Mouse (Mus musculus): ENCODE measurements around the gene Fads6. TPM values are rescaled to one million over a fixed set of nuclear protein-coding genes. Genes with fewer than 3 reads are reported as not detected.

Gene Fads6
- polyA plus RNA-seq, 1 experiment from 2014 or later: 3.2 TPM

- H3K4me3 ChIP-seq (ENCODE audit: low read depth, low read length): no peak overlapping the region
- no peak overlapping the region for H3K4me2 ChIP-seq
- H3K27ac ChIP-seq (ENCODE audit: low read depth, low read length): no peak overlapping the region
- no peaks in the 10 kb centered on the region; the same call in 1 of the 2 replicates for H3K36me3 ChIP-seq (ENCODE audit: control insufficient read depth, insufficient read depth, low read length)
- no peak overlapping the region for H3K9ac ChIP-seq (ENCODE audit: low read depth, low read length)
- DNase-seq (ENCODE audit: low spot score) (no peak), ATAC-seq (replicated peaks; ENCODE audit: low FRiP score) (no peak)
- 80% methylated on average over 9 of the region's 9 CpGs for WGBS
- H3K27me3 ChIP-seq (replicated peaks; ENCODE audit: control insufficient read depth, insufficient read depth, low read length): peaks cover 26% of the 10 kb centered on the region
- peaks cover 24% of the 10 kb centered on the region for H3K4me1 ChIP-seq (replicated peaks; ENCODE audit: control insufficient read depth, insufficient read depth, low read length)
- H3K9me3 ChIP-seq (ENCODE audit: control insufficient read depth, low read length): no peaks in the 10 kb centered on the region
Observed at GRCm38 (mm10) chr11:115271052-115271451, 26.4 kb downstream of the Fads6 start.

GRCm38 (mm10) chr11:115270148-115270861 lies 27.2 kb downstream of the Fads6 start:
- Histone ChIP-seq H3K27me3 (replicated peaks; ENCODE audit: control insufficient read depth, insufficient read depth, low read length) (peaks cover 33% of the 10 kb centered on the region), H3K27ac (ENCODE audit: low read depth, low read length) (no peak overlapping the region), H3K9me3 (ENCODE audit: control insufficient read depth, low read length) (no peaks in the 10 kb centered on the region), H3K9ac (ENCODE audit: low read depth, low read length) (no peak overlapping the region), H3K4me2 (no peak overlapping the region), H3K4me3 (ENCODE audit: low read depth, low read length) (no peak overlapping the region), H3K4me1 (replicated peaks; ENCODE audit: control insufficient read depth, insufficient read depth, low read length) (peaks cover 17% of the 10 kb centered on the region), H3K36me3 (ENCODE audit: control insufficient read depth, insufficient read depth, low read length) (no peaks in the 10 kb centered on the region; the same call in 1 of the 2 replicates)
- peak; percentile 77 for DNase-seq (ENCODE audit: low spot score)
- ATAC-seq (replicated peaks; ENCODE audit: low FRiP score): no peak
- whole genome bisulfite sequencing: 42% methylated on average over 19 of the region's 19 CpGs

GRCm38 (mm10) chr11:115269330-115270066 lies 28.0 kb downstream of the Fads6 start:
- H3K27ac ChIP-seq (ENCODE audit: low read depth, low read length): no peak overlapping the region
- peaks cover 14% of the 10 kb centered on the region; the same call in 1 of the 2 replicates for H3K4me1 ChIP-seq (replicated peaks; ENCODE audit: control insufficient read depth, insufficient read depth, low read length)
- H3K27me3 ChIP-seq (replicated peaks; ENCODE audit: control insufficient read depth, insufficient read depth, low read length): peaks cover 41% of the 10 kb centered on the region
- no peak overlapping the region for H3K4me2 ChIP-seq
- 87% methylated on average over 27 of the region's 27 CpGs for WGBS
- ATAC-seq (replicated peaks; ENCODE audit: low FRiP score) (no peak), DNase-seq (ENCODE audit: low spot score) (no peak)
- no peak overlapping the region for H3K9ac ChIP-seq (ENCODE audit: low read depth, low read length)
- H3K9me3 ChIP-seq (ENCODE audit: control insufficient read depth, low read length): no peaks in the 10 kb centered on the region
- no peak overlapping the region for H3K4me3 ChIP-seq (ENCODE audit: low read depth, low read length)
- no peaks in the 10 kb centered on the region; the same call in 1 of the 2 replicates for H3K36me3 ChIP-seq (ENCODE audit: control insufficient read depth, insufficient read depth, low read length)

GRCm38 (mm10) chr11:115267958-115268357 lies 29.5 kb downstream of the Fads6 start:
- peaks cover 53% of the 10 kb centered on the region for H3K27me3 ChIP-seq (replicated peaks; ENCODE audit: control insufficient read depth, insufficient read depth, low read length)
- H3K9me3 ChIP-seq (ENCODE audit: control insufficient read depth, low read length): no peaks in the 10 kb centered on the region
- DNase-seq (ENCODE audit: low spot score) (no peak), ATAC-seq (replicated peaks; ENCODE audit: low FRiP score) (no peak)
- no peak overlapping the region for H3K4me3 ChIP-seq (ENCODE audit: low read depth, low read length)
- H3K36me3 ChIP-seq (ENCODE audit: control insufficient read depth, insufficient read depth, low read length): no peaks in the 10 kb centered on the region; the same call in 1 of the 2 replicates
- H3K4me2 ChIP-seq: no peak overlapping the region
- H3K4me1 ChIP-seq (replicated peaks; ENCODE audit: control insufficient read depth, insufficient read depth, low read length): peaks cover 7% of the 10 kb centered on the region; the same call in 1 of the 2 replicates
- no peak overlapping the region for H3K27ac ChIP-seq (ENCODE audit: low read depth, low read length)
- WGBS: 73% methylated on average over 11 of the region's 11 CpGs
- no peak overlapping the region for H3K9ac ChIP-seq (ENCODE audit: low read depth, low read length)

- Histone ChIP-seq H3K4me1 (replicated peaks; ENCODE audit: control insufficient read depth, insufficient read depth, low read length) (peaks cover 7% of the 10 kb centered on the region; the same call in 1 of the 2 replicates), H3K4me2 (peak within 1 kb of the TSS; percentile 63), H3K4me3 (ENCODE audit: low read depth, low read length) (peak within 1 kb of the TSS; percentile 43), H3K27ac (ENCODE audit: low read depth, low read length) (no peak within 1 kb of the TSS), H3K9me3 (ENCODE audit: control insufficient read depth, low read length) (no peaks in the 10 kb centered on the region), H3K36me3 (ENCODE audit: control insufficient read depth, insufficient read depth, low read length) (no peaks in the 10 kb centered on the region; the same call in 1 of the 2 replicates), H3K27me3 (replicated peaks; ENCODE audit: control insufficient read depth, insufficient read depth, low read length) (peaks cover 60% of the 10 kb centered on the region), H3K9ac (ENCODE audit: low read depth, low read length) (0 out of 2 replicates have a peak within 1 kb of the TSS, but pooled peaks have one; percentile 26)
- ATAC-seq (replicated peaks; ENCODE audit: low FRiP score): no peak
- 7% methylated on average over 46 of the region's 50 CpGs for WGBS
- DNase-seq (ENCODE audit: low spot score): no peak
Observed at GRCm38 (mm10) chr11:115267061-115267883, 30.2 kb downstream of the Fads6 start, which contains the start of gene Grin2c. Grin2c (minus strand) TSS chr11:115267243.

GRCm38 (mm10) chr11:115266400-115266778 lies 31.1 kb downstream of the Fads6 start:
- Histone ChIP-seq H3K27ac (ENCODE audit: low read depth, low read length) (no peak overlapping the region), H3K4me1 (replicated peaks; ENCODE audit: control insufficient read depth, insufficient read depth, low read length) (peaks cover 7% of the 10 kb centered on the region; the same call in 1 of the 2 replicates), H3K9ac (ENCODE audit: low read depth, low read length) (no peak overlapping the region), H3K27me3 (replicated peaks; ENCODE audit: control insufficient read depth, insufficient read depth, low read length) (peaks cover 69% of the 10 kb centered on the region), H3K4me2 (peak overlapping the region; percentile 63), H3K4me3 (ENCODE audit: low read depth, low read length) (peak overlapping the region; percentile 43), H3K9me3 (ENCODE audit: control insufficient read depth, low read length) (no peaks in the 10 kb centered on the region), H3K36me3 (ENCODE audit: control insufficient read depth, insufficient read depth, low read length) (no peaks in the 10 kb centered on the region; the same call in 1 of the 2 replicates)
- DNase-seq (ENCODE audit: low spot score): no peak
- 2% methylated on average over 21 of the region's 22 CpGs for WGBS
- ATAC-seq (replicated peaks; ENCODE audit: low FRiP score): no peak

- Histone ChIP-seq H3K9ac (ENCODE audit: low read depth, low read length) (no peak overlapping the region), H3K4me3 (ENCODE audit: low read depth, low read length) (peak overlapping the region; percentile 43), H3K27me3 (replicated peaks; ENCODE audit: control insufficient read depth, insufficient read depth, low read length) (peaks cover 73% of the 10 kb centered on the region), H3K4me1 (replicated peaks; ENCODE audit: control insufficient read depth, insufficient read depth, low read length) (peaks cover 7% of the 10 kb centered on the region; the same call in 1 of the 2 replicates), H3K27ac (ENCODE audit: low read depth, low read length) (no peak overlapping the region), H3K36me3 (ENCODE audit: control insufficient read depth, insufficient read depth, low read length) (no peaks in the 10 kb centered on the region; the same call in 1 of the 2 replicates), H3K4me2 (peak overlapping the region; percentile 63), H3K9me3 (ENCODE audit: control insufficient read depth, low read length) (no peaks in the 10 kb centered on the region)
- WGBS: 7% methylated on average over 20 of the region's 20 CpGs
- no peak for DNase-seq (ENCODE audit: low spot score)
- ATAC-seq (replicated peaks; ENCODE audit: low FRiP score): no peak
Observed at GRCm38 (mm10) chr11:115265771-115266399, 31.6 kb downstream of the Fads6 start.
